Mouse (Mus musculus) kidney, adult 9 months (tissue): Measurements from ENCODE around the gene Hist1h2ak.
"Not testable (repeated sequence)": the region's sequence is repeated elsewhere in the genome, so short reads cannot be mapped to it uniquely, and the experiment has no call there.

Experiments
- DNase-seq: peaks from one replicate; pipeline ENCODE4 v3.0.0; 2022

The Hist1h2ak gene

DNA sequence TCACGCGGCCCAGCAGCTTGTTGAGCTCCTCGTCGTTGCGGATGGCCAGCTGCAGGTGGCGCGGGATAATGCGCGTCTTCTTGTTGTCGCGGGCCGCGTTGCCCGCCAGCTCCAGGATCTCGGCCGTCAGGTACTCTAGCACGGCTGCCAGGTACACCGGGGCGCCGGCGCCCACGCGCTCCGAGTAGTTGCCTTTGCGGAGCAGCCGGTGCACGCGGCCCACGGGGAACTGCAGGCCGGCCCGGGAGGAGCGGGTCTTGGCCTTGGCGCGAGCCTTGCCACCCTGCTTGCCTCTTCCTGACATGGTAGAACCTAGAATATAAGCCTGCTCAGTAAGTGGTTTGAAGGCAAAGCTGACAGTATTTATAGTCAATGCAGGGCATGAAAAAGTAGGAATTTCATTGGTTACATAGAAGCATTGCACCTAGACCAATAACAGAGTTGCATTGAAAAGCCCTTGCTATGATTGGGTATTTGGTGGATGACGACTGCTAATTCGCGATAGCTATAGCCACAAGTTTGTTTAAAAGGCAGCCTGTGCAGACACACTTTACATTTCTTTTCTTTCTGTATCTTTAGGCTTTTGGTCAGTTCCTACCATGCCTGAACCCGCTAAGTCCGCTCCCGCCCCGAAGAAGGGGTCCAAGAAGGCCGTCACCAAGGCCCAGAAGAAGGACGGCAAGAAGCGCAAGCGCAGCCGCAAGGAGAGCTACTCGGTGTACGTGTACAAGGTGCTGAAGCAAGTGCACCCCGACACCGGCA, at the start of gene Hist1h2ak, which contains the start of gene Hist1h2bn:
Hist1h2ak (minus strand) TSS at position 304 of the 762 bp plus-strand sequence.
Hist1h2bn (plus strand) TSS at position 600 of the 762 bp plus-strand sequence.
- DNase-seq, result peak; percentile 64

DNA sequence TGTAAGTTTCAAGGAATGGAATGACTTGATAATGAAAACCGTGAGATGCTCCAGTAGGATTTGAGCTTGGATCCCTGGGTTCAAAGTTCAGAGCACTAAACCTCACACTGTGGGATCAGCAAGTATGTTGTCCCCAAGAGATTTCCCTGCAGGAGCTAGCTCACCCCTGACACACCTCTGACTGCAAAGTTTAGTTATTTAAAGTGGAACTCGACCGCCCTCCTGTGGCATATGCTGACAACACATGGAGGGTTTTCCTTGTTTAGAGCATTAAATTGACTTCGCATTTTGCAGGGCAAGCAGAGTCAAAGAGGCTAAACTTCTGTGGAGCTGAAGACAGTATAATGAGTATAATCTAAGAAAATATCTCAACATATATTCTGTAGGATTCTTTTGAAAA, 49.4 kb upstream of the Hist1h2ak start:
- DNase-seq, result not testable (repeated sequence)

DNA sequence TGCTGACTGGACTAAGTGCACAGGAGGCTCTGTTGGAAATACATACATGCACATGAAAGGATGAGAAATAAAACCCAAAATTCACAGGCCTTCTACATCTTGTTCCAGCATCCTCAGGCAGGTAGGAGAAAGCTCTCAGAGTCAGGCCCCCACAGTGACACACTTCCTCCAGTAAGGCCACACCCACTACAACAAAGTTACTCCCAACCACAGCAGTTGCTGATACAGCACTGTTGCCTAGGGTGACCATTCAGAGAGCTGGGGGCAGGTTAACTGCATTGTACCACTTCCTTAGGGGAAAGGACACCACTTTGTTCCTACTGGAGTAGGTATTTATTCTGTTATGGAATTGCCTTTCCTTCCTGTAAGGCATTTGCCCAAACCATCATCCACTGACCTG, 43.5 kb upstream of the Hist1h2ak start:
- DNase-seq, result not testable (repeated sequence)

DNA sequence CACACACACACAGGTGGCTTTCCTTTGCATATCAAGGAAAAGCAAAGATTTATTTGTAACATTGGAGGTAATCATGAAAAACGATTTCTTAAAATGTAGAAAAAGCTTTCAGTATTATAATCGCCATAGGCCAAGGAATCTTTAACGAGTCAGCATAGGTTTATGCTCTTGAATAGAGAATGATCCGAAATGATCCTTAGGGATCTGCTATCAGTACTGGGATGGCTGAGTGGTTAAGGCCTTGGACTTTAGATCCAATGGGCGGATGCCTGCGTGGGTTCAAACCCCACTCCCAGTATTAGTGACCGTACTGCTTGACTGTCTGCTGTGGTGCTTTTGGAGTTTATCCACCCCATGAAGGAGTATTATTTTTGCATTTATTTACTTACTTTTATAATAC, 42.0 kb upstream of the Hist1h2ak start:
- DNase-seq, result no peak

DNA sequence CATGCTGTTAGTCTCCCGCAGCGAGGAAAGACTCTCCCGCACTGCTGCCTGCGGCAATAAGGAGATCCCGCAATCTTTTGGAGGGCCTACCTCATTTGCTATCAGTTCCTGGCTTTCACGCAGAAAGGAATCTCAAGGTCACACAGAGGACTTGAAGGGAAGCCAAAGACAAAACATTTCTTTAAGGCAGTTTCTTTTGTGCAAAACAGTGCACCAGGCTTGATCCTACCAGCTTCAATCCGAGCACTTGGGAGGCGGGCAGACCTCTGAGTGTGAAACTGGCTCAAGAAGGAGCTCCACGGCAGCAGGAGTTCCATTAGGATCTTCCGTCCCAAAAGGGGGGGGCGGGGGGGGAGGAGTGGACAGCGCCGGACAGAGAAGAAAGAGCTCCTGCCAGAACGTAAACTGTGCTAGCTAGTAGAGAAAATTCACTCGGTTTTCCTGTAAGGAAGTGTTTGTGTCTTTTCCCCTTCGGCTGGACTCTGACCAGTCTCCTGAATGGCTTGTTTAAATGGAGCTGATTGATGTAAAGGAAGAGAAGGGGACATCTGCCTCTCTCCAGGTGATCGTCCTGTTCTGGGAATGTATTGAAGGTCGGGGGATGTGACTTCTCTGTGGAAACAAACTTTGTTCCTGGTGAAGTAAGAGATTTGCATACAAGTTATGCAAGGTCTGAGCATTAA, 37.1 kb upstream of the Hist1h2ak start:
- no peak for DNase-seq

DNA sequence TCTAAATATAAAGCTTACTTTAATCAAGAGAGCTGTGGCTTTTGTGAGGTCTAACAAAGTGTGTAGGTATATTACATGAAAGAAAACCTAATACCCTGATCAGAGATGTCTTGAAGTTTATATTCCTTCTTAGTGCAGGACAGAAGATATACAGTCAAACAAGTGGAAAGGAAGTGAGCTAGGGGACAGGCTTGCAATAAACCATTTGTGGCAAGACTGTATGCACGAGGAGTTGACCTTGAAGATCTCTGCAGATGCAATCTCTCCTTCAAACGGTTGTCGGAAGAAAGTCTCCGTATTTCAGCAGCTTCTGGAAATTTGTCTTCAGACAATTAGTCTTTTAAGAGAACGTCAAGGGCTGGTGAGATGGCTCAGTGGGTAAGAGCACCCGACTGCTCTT, 36.3 kb upstream of the Hist1h2ak start:
- DNase-seq, result no peak

DNA sequence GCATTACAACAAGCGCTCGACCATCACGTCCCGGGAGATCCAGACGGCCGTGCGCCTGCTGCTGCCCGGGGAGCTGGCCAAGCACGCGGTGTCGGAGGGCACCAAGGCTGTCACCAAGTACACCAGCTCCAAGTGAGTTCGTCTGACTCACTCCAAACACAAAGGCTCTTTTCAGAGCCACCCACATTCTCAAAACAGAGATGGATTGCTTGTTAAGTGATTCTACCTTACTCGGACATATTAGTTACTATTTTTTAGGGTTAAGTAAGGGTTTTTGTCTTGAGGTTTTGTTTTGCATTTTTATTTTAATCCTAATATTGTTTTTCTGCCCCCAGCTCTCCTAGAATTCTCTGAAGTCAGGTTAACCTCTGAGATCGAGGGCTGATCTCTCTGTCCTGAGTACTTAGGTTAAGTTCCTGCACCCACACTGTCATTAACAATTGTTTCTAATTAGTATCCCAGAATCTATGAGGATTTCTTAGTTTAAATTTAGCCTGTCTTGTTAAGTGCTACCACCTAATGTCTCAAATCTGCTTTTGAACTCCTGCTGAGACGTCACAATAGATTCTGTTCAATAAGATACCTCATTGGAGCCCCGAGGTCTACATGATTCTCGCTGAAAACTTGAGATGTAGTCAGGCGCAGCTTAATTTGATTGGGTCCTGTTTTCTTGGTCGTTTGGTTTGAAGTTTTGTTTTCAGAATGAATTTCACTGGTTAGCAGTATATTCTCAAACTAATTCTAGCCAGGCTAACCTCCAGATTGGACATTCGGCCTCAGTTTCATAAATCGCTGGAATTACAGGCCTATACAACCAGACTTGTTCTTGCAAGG, 34.4 kb upstream of the Hist1h2ak start:
- no peak for DNase-seq

DNA sequence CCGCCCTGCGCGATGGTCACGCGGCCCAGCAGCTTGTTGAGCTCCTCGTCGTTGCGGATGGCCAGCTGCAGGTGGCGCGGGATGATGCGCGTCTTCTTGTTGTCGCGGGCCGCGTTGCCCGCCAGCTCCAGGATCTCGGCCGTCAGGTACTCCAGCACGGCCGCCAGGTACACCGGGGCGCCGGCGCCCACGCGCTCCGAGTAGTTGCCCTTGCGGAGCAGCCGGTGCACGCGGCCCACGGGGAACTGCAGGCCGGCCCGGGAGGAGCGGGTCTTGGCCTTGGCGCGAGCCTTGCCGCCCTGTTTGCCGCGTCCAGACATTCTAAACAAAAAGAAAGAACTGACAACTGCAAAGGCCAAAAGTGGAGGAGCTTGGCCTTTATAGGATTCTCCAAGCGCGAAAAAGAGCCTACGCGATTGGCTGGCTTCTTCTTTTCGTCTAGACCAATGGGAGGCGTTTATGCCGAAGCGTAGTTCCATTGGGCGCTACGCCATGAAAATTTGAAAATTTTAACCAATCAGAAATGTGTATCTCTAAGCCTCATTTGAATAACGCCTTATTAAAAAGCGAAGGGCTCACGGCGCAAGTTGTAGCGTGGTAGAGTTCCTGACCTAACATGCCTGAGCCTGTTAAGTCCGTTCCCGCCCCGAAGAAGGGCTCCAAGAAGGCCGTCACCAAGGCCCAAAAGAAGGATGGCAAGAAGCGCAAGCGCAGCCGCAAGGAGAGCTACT, 33.4 kb upstream of the Hist1h2ak start, which contains the start of the genes Hist1h2an and Hist1h2bp:
Hist1h2an (minus strand) TSS at position 320 of the 731 bp plus-strand sequence.
Hist1h2bp (plus strand) TSS at position 563 of the 731 bp plus-strand sequence.
- peak; percentile 88 for DNase-seq

DNA sequence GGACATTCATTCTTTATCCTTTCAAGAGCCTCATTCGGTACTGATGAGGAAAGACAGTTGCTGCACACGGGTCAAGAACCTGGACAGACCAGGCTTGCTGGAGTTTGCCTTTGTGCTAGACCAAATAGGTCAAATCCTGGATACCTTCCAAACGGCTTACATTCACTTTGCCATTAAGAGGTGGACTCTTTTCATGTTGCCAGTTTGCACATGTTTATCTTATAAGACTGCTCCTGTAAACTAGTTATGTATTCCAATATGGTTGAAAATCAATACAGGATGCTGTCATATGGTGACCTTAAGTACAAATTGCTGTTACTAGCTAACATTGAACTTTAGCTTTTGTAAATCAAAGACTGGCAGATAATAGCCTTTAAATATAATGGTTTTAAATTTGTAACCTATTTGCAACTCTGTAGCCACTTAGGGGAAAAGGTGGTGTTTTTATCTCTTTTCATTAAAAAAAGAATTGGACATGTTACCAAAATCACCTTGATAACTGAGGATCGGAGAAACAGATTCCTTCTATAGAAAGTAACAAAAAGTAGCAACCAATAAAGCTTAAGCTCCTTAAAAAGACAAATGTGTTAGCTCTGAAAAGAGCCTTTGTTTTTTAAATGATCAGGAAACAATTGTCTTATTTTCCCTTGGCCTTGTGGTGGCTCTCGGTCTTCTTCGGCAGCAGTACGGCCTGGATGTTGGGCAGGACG, 32.7 kb upstream of the Hist1h2ak start:
- DNase-seq, result no peak

DNA sequence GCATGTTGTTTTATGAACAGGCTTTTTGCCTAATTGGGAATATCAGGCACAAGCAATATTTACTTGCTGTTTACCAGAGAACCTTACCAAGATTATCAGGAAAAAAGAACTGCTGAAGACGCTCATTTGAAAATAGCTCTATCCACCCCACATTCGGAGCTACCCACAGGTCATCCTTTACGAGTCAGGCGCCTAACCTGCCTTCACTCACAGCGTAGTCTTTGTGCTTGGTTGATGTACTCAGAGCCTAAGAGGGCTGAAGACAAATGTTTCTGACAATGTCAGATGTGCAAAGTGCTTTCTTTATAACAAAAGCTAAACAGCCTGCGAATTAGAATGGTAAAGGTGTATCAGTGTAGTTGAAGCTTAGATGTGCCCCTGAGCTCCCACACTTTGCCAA, 30.7 kb upstream of the Hist1h2ak start:
- no peak for DNase-seq

DNA sequence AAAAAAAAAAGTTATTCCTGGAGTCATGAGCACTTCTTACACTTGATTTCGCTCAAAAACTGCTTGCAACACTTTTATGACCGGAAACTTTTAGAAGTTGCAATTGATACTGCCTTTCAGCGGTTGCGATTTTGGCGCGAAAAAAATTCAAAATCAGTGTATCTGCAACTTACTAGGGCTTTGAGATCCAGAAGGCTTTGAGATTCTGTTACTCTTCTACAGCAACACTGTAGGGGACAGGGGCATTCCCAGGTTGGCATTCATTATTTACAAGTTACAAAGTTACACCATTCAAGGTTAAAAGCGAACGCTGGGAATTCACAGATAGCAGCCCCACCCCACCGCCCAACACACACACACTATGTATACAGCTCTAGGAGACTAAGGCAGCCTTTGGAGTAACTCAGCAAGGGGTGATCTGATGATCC, 30.1 kb upstream of the Hist1h2ak start:
- DNase-seq, result no peak

DNA sequence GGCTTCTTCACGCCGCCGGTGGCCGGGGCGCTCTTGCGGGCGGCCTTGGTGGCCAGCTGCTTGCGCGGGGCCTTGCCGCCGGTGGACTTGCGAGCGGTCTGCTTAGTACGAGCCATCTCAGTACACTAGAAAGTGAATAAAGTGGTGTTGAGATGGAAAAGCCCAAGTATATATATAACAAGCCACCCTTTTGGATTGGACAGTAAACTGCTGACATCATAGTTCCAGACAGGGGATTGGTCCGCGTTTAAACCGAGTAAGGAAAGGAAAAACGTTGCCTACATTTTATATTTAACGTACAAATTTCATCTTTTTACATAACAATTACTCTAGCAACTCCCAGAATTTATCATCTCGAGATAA, 29.6 kb upstream of the Hist1h2ak start, which contains the start of gene Hist1h3i:
Hist1h3i (minus strand) TSS at position 116 of the 363 bp plus-strand sequence.
- DNase-seq, result peak; percentile 52

DNA sequence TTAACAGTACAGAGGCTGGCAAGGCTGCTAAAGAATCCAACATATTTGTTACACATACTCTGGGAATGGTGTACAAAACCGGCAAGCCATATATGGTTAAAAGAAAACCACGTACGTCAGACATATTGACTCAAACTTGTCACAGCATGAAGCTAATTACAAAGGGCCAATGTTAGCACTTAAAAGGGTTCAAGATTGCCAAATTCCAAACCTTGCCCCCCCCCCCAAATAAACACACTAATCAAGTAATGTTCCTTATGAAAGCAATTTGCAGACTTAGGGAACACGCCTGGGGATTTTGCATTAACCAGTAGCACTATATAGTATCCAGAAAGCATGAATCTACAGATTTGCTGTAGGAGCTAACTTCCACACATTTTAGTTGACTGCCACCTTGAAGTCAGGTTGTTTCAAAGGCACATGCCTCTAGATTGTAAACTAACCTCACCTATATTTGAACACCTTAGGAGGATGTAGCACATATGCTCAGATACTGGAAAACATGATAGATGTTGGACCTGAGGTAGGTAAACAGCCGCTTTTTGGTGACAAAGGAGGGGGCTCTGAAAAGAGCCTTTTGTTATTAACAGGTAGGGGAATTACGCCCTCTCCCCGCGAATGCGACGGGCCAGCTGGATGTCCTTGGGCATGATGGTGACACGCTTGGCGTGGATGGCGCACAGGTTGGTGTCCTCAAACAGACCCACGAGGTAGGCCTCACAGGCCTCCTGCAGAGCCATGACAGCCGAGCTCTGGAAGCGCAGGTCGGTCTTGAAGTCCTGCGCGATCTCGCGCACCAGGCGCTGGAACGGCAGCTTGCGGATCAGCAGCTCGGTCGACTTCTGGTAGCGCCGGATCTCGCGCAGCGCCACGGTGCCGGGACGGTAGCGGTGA, 29.0 kb upstream of the Hist1h2ak start:
- not testable (repeated sequence) for DNase-seq

DNA sequence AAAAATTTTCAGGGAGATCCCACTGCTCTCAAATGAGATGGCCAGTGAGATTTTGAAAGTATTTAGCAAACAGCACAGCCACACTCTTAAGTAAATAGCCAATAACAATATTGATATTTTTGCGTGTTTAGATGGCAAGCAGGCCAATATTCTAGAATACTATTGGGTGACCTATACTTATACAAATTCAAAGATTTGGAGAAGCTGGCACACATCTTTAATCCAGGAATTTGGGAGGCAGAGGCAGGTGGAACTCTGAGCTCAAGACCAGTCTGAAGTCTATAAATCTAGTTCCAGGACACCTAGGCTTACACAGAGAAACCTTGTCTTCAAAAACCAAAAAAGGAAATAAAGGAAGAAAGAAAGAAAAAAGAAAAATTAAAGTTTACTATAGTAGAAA, 28.0 kb upstream of the Hist1h2ak start:
- DNase-seq, result no peak

DNA sequence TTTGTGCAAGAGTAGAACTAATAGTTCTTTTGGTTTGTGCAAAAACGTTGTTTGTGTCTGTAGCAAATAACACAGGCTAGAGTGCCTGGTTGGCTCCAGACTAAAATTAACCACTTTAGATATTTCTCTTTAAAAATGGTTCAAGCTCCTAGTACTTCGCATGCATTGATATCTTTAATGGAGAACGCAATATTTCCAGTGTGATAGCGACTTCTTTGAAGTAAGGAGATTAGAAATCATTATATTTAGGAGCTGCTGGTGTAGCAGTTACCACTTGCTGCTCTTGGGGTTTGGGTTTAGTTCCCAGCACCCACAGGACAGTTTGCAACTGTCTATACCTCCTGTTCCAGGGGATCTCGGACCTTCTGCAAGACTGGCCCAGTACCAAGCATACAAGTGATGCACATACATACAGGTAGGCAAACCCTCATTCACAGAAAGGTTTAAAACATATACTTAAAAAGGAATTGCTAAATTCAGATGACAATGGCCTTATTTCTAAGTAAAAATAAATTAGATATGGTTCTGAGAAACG, 27.5 kb upstream of the Hist1h2ak start:
- no peak for DNase-seq

DNA sequence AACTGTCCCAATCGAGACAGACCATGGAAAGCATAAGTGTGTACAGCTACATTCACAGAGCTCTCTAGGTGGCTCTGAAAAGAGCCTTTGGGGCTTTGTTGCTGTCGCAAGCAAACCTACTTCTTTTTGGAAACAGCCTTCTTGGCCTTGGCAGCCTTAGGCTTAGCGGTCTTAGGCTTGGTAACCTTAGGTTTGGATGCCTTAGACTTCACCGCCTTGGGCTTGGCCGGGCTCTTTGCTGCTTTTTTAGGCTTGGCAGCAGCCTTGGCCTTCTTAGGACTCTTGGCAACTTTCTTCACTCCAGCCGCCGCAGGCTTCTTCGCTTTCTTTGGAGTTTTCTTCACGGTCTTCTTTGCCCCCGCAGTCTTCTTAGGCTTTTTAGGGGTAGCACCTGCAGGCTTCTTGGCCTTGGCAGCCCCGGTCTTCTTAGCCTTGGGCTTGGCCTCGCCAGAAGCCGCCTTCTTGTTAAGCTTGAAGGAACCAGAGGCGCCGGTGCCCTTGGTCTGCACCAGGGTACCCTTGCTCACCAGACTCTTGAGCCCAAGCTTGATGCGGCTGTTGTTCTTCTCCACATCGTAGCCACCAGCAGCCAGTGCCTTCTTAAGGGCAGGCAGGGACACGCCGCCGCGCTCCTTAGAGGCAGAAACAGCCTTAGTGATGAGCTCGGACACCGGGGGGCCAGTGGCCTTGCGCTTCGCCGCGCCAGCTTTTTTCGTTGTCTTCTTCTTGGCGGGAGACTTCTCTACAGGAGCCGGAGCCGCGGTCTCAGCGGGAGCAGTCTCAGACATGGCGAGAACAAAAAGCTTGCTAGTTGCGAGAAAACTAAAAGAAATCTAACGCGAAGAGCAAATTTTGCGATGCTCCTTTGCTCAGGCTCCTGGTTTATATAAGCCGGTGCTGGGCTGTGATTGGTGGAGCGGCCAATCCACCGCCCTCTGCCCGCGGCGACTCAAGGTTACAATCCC, 26.4 kb upstream of the Hist1h2ak start, which contains the start of gene Hist1h1b:
Hist1h1b (minus strand) TSS at position 859 of the 965 bp plus-strand sequence.
- no peak for DNase-seq

DNA sequence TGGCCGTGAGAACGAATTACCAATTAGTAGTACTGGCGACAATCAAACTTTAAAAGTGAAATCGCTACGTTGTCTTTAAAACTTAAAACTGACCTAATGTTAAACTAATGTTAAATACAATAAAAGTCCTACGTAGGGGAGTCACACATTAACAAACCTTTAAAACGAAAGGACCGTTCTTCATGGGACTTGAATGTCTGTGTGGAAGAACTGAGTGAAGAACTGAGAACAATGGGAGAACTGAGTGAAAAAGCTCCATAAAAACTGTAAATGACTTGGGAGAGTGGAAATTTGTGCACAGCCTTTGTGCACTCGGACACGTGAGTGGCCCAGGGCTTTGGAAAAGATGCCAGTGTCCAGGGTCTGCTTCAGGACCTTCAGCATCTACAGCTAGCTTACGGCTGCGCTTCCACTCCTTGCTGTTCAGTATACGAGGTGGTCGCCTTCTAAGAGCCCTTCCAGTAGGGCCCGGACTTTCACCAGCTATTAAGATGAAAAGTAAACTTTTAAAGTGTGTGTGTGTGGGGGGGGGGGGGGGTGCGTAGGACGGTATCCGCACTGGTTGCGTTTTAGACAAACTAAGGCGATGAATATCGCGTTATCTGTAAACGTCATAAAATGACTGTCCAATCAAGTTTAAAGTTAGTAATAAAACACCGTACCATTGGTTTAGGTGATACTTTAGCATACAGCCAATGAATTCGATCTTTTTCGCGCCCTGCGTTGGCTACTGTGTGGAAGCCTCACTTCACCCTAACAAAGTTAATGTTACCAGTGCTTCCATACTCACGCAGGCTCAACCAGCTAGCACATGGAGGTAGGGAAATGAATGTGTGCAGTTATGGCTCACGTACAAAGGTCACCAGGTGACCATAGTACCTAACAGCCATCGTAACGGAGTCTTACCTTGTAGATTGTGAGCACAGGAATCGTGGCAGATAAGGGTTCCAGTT, 25.5 kb upstream of the Hist1h2ak start:
- peak; percentile 55 for DNase-seq

DNA sequence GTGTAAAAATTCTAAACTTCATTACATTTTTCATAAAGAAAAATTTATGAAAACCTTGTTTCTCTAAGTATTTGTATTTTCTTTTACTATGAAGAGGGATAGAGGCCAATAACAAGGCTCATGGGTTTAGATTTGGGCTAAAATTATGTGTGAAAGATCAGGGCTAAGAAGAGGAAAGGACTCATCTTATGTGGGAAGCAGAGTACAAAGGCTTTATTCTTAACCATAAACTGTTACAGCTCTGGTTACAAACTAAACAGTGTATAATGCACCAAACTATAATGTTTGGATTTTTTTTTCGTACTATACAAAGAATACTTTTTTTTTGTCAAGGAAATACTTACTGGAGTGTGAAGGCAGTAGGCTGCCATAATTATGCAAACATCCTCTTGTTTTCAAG, 2.1 kb upstream of the Hist1h2ak start:
- no peak for DNase-seq
